Mouse (Mus musculus) left cerebral cortex, postnatal 25 days (tissue): ENCODE data around the gene Pycr2. TPM values are rescaled to one million over a fixed set of nuclear protein-coding genes. Genes with fewer than 3 reads are reported as not detected.
"Not testable (repeated sequence)": the region's sequence is repeated elsewhere in the genome, so short reads cannot be mapped to it uniquely, and the experiment has no call there.

Experiments used
- DNase-seq, 2 experiments: peaks; one replicate each; pipeline ENCODE4 v3.0.0; 2022; ENCODE audit warnings: low spot score in 2 of 2, mixed read lengths in 1 of 2
- intact Hi-C: fragments of 180-260 bp; cut with DNase I; formaldehyde crosslinking; loops from one replicate; pipeline ENCODE4 v1.15.1; 2025
- total RNA-seq, 2 experiments: library from RNA; stranded (reverse); gene quantifications; 2 replicates each; pipeline ENCODE4 v1.2.3; 2021

The Pycr2 gene
- total RNA-seq, 2 experiments from 2014 or later: 29.8 to 30.2 TPM

DNA sequence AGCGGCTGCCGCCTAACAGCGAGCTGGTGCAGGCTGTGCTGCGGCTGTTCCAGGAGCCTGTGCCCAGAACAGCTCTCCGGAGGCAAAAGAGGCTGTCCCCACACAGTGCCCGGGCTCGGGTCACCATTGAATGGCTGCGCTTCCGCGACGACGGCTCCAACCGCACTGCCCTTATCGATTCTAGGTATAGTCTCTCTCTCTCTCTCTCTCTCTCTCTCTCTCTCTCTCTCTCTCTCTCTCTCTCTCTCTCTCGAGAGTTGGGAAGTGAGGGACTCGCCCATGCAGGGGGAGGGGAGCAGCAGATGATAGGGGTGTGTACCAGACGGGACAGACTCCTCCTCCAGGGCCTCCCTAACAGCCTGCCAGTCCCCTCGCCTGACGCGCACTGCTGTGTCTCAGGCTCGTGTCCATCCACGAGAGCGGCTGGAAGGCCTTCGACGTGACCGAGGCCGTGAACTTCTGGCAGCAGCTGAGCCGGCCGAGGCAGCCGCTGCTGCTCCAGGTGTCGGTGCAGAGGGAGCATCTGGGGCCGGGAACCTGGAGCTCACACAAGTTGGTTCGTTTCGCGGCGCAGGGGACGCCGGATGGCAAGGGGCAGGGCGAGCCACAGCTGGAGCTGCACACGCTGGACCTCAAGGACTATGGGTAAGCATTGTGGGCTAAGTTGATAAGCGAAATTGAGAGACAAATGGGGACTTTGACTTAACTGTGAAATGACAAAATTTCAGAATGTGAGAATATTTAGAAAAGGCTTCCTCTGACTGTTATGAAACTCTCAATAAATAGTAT lies 32.7 kb downstream of the Pycr2 start:
- intact Hi-C loops, DNase-seq: not testable (repeated sequence)

DNA sequence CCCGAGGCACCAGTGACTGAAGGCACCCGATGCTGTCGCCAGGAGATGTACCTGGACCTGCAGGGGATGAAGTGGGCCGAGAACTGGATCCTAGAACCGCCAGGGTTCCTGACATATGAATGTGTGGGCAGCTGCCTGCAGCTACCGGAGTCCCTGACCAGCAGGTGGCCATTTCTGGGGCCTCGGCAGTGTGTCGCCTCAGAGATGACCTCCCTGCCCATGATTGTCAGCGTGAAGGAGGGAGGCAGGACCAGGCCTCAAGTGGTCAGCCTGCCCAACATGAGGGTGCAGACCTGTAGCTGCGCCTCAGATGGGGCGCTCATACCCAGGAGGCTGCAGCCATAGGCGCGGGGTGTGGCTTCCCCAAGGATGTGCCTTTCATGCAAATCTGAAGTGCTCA lies 33.5 kb downstream of the Pycr2 start:
- DNase-seq, intact Hi-C loops: not testable (repeated sequence)

DNA sequence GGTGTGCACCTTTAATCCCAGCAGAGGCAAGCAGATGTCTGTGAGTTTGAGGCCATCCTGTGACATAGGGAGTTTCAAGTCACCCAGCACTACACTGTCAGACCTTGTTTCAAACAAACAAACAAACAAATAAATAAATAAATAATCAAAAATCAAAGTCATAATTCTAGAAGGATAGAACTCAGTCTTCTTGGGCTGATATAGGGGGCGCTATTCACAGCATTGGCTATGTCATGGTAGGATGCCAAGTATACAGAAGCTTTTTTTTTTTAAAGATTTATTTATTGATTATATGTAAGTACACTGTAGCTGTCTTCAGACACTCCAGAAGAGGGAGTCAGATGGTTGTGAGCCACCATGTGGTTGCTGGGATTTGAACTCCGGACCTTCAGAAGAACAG lies 34.7 kb downstream of the Pycr2 start:
- intact Hi-C loops, DNase-seq: not testable (repeated sequence)

DNA sequence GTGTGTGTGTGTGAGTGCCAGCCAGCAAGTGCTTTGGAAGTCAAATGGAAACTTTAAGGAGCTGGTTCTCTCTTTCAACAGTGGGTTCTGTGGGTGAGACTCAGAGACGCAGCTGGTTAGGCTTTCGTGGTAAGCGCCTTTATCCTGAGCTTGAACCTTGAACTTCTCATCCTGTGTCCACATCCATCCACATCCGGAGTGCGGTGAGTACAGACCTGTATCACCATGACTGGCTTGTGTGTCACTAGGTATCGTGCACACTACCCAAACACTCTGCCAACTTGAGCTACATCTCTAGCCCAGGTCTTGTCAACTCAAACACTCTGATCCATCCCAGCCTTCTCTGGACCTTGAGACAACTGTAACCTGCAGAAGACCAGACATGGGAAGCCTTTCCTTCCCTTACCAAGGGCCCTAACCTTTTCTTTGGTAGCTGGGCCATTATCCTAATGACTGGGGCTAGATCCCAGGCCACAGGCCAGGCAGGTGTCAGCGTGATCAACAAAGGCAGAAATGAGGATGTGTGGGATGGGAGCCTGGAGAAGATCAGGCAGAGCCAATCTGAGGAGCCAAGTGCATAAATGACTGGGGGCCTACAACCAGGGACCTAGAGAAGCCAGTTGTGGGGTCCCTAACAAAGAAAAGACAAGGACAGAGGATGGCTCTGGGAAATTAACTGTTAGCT lies 36.8 kb downstream of the Pycr2 start:
- no peak for DNase-seq
- intact Hi-C loops: no loop called here

DNA sequence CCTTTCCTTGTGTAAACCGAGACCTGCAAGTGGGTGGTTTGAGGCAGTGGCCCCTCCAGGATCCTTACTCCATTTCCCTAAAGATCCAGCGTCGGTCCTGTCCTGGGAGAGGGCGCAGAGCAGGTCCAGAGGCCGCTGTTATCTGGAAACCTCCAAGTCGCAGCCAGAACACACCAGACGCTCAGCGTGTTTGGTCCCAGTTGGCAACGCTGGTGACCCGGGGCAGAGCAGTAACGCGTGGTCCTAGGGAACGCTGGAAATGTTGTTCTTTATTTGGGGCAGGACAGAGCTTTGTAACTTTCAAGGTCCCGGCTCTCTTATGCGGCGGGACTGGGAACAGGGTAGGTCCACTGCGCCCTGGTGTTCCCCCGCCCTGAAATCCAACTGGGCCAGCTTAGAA lies 37.6 kb downstream of the Pycr2 start:
- no peak for DNase-seq
- intact Hi-C loops: no loop called here

DNA sequence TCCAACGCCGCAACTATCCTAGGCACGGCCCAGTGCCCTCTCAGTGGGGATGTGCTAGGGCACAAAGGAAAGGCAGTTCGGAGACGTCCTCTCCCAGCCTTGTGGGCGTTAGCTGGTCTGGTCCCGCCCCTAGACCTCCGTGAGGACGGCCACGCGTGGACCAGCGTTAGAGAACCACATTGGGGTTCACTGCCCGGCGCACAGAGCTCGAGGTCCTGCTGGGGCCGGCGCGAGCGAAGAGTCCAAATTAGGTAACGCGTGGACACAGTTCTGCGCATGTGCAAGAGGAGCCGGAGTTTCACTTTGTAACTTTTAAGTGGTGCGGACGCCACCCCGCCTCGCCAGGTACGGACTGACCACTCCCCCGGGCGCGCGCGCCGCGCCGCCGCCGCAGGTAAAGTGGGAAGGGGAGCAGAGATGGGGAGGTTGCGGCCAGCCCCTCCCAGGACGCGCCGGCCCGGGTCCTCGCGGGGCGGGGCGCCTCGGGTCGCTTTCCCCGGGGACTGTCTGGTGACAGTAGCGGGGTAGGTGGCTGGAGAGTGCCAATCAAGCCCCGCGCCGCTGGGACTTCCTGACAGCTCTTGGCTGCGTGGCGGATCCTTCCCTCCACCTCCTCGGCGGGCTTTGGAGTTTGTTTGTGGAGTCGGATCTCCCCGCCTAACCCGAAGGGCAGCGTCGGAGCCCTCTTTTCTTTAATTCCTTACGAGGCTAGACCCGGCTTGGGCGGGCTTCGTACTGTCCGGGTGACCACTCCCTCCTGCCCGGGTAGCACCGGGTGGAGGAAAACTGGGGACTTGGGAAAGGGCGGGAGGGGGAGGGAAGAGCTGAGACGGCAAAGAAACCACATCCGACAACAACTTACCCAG lies 38.3 kb downstream of the Pycr2 start, which contains the start of gene Tmem63a:
TSS of gene Tmem63a (plus strand) at position 179 of the 866 bp plus-strand sequence.
- DNase-seq: peak; percentile 36 to 41
- intact Hi-C loops: no loop called here

DNA sequence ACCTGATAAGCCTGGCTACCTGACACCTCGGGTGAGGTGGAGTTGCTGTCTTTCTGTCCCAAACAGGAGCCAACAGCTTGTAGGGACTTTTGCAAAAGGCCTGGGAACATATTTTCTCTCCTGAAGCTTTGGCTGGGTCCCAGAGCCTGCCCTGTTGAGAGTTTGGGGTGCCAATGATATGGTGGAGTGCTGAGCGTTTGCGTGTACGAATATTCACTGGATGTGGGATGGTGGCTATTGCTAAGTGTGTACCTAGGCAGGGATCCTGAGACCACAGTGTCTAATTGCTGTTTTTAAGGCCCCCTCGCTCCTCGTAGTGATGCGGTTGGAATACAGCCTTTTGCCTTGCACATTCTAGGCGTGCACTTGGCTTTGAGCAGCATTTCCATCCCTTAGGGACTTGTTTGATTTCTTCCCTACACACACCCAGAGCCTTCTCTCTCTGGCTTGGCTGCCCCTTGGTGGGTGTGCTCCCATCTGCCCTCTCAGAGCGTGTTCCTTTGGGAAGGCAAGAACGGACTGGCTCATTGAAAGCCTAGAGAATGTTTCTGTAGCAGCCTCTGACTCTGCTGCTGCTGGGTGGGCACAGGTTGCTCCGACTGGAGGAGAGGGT lies 39.0 kb downstream of the Pycr2 start:
- no peak for DNase-seq
- intact Hi-C loops: no loop called here

DNA sequence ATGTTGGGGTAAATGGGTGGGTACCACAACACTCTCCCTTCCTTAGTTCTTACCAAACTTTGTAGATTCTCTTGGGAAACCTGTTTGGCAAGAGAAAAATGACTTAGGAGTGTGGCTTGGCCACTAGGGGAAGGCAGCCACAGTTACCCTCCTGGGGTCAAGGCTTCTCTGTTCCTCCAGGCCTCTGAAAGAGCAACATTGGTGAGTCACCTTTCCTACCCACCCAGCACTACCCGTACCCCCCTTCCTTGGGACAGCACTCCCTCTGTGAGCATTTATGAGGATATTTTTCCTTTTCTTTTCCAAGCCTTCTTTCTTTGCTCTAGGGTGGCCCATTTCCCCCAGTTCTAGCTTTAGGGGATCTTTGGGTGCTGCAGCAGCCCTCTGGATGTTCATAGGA lies 39.8 kb downstream of the Pycr2 start:
- intact Hi-C loops: no loop called here
- no peak for DNase-seq

DNA sequence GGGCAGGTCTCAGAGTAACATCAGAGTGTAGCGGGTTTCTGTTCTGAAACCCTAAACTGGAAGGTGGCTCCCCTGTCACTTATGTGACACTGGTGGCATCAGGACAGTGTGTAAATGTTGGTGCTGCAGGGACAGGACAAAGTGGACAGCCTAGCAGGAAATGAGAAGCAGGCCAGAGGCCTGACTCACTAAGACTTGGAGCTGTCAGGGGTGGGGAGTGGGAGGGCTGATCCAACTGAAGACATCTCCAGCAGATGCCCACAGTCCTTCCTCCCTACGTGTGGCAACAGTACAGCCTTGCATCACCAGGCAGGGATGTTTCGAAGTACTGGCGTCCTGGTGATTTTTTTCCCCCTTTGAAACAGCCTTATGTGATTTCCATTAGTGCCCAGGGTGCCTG lies 40.5 kb downstream of the Pycr2 start:
- intact Hi-C loops: no loop called here
- no peak for DNase-seq

DNA sequence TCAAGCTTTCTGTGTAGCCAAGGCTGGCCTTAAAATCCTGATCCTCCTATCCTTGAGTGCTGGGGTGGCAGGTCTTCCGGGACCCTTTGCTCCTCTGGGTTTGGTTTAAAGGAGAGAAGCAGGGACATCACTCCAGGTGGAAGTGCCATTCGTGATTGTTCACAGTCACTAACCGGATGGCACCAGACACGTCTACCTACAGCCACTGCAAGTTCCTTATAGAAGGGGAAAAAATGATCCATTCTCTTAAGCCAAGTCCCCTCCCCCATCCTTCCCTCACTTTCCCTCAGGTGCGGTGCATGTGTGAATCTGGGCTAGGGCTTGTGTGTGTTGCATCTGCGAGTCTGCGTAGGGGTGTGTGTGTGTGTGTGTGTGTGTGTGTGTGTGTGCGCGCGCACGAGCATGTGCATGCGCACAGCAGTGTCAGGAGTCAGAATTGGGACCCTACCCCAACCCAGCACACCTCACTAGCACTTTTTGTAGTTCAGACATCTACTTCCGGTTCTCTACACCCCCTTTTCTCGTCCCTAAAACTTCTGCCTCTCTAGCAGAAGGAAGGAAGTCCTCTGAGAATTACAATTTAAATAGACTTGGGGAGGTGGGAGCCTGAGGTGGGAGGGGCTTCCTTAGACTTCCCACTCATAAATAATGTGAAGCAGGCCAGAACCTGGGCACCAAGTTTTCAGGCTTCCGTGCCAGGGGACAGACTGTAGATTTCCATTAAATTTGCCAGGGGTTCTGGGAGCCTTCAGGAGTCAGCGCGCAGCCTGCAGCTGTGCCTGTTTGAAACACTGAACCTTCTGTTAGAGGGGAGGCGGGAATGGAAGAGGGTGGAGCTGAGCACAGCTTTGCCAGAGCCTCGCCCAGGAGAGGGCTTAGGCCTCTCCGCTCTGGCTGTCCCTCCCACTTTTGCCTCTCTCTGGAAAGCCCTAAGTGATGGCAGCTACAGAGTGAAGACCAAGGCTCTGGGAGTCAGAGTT lies 41.2 kb downstream of the Pycr2 start:
- intact Hi-C loops: no loop called here
- DNase-seq: peak in 1 of 2 experiments; percentile 24

DNA sequence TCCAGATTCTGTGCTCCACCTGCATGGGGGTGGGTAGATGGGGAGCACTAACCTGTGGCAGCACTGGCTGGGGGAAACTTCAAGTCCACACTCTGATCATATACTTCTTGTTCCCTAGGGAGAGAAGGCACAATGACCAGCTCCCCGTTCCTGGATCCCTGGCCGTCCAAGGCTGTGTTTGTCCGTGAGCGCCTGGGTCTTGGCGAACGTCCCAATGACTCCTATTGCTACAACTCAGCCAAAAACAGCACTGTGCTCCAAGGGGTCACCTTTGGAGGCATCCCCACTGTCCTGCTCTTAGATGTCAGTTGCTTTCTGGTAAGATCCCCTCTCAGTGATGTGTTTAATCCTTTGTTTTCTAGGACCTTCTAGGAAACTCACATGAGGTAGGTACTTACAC lies 42.4 kb downstream of the Pycr2 start:
- DNase-seq: no peak
- intact Hi-C loops: no loop called here

DNA sequence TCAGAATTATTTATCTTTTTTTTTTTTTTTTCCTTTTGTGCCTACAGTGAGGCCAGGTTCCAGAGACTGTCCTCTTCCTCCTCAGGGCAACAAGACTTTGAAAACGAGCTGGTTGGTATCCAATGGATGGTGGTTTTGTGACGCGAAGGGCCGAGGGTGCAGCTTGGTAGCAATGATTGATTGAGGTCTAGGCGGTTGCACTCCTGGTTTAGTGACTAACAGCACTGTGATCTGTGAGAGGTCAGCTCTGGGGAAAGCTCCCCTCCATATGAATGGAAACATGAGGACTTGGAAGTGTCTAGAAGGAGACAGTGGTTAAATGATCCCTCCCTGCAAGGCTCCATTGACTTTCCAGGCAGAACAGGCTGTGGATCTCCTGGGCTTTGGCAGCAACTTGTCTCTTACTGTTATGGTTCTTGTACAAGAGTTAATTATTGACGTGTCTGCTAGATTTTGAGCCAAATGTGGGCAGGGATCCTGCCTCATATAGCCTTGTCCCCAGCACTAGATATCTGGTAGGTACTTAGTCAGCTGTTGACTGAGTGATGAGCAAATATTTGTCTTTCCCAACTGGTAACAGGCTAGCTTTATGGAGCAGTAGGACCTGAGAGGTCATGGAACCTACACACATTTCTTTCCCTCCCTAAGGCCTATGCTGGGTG lies 48.1 kb downstream of the Pycr2 start:
- intact Hi-C loops: no loop called here
- no peak for DNase-seq

DNA sequence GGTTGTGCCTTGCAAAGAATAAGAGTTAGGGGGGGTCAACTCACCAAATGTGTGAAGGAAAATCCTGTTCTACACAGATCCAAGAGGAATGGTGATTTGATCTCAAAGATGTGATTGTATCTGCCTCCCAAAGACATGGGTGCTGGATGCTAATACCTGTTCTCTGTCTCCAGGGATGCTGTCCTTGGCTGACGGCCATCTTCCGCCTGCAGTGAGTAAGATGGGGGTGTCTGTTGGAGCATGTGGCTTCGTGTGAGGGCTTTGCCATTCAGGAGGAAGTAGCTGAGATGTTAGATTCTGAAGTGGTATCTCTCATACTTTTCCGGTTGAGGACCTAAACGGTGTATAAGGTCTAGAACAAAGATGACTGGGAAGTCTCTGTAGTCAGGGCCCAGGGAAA lies 48.7 kb downstream of the Pycr2 start:
- peak in 1 of 2 experiments; percentile 52 for DNase-seq
- intact Hi-C loops: no loop called here

DNA sequence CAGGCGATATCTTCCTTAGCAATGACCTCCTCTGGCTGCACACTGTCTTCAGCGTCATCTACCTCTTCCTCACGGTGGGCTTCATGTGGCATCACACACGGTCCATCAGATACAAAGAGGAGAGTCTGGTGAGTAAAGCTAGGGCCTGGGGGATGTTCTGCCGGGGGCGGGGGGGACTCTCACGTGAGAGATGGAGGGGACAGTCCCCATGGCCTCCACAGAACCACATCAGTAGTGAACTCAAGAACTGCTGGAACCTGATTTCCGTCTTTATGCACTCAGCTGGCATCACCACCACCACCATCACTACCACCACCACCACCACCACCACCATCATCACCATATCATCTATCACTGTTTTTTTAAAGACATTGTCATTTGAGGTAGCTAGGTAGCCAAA lies 52.3 kb downstream of the Pycr2 start:
- no peak for DNase-seq
- intact Hi-C loops: no loop called here

DNA sequence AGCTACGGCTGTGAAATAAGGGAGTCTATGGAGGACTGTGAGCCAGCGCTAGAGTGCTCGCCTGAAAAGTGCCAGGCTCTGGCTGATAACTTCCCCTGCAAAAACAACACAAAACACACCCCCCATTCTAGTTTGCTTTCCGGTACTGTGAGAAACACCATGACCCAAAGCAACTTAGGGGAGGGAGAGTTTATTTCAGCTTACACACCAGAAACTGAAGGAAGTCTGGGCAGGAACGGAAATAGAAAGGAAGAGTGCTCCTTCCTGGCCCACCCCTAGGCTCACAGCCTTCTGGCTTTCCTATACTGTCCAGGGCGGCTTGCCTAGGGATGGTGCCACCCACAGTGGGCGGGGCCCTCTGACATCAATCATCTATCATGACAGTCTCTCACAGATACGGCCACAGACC lies 52.9 kb downstream of the Pycr2 start:
- no peak for DNase-seq
- intact Hi-C loops: no loop called here
